Mouse (Mus musculus): Measurements from ENCODE around the gene Vmn1r152. TPM values are rescaled to one million over a fixed set of nuclear protein-coding genes. Genes with fewer than 3 reads are reported as not detected.

Vmn1r152 gene
- not detected for polyA plus RNA-seq (2014; fragmentation: Illumina TruSeq; extraction: RNeasy Lipid Tissue Mini Kit (QIAGEN cat#74804); ENCODE audit: low replicate concordance)

GRCm38 (mm10) chr7:22522667-22523066, at the start of gene Vmn1r152:
Vmn1r152 (plus strand) TSS chr7:22522967.

GRCm38 (mm10) chr7:22499578-22499977, 23.2 kb upstream of the Vmn1r152 start, which contains the start of gene Vmn1r151:
Vmn1r151 (minus strand) TSS chr7:22499678.

GRCm38 (mm10) chr7:22534787-22535186, 12.0 kb downstream of the Vmn1r152 start, which contains the start of gene Gm8677:
Gm8677 (minus strand) TSS chr7:22534887.

DNA sequence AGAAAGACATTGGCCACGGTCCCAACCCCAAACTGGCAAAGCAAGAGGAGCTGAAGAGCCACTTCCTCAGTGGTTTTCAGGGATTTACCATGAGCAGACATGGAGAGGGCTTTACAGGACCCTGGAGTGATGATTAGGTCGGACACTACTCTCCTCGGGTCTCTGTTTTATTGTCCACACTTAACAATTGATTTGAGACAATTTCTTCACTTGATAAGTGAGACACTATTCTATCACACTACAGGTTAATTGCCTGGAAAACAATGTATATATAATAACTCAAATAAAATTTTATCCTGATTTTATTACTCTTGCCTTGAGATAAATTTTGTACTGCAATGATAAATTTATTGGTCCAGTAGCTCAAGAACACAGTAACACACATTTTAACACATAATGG, 42.5 kb downstream of the Vmn1r152 start, which contains the start of gene Gm4201:
Gene Gm4201 (minus strand): TSS at position 101 of the 400 bp plus-strand sequence.

Other genes with a start within 250 kb of the Vmn1r152 start
- gene Gm4187, start 193.2 kb upstream of the Vmn1r152 start, polyA plus RNA-seq (2014; fragmentation: Illumina TruSeq; extraction: RNeasy Lipid Tissue Mini Kit (QIAGEN cat#74804); ENCODE audit: low replicate concordance): not detected
- not detected for gene Gm8660, start 151.9 kb upstream of the Vmn1r152 start, polyA plus RNA-seq (2014; fragmentation: Illumina TruSeq; extraction: RNeasy Lipid Tissue Mini Kit (QIAGEN cat#74804); ENCODE audit: low replicate concordance)
- not detected for gene Vmn1r148, start 109.4 kb upstream of the Vmn1r152 start, polyA plus RNA-seq (2014; fragmentation: Illumina TruSeq; extraction: RNeasy Lipid Tissue Mini Kit (QIAGEN cat#74804); ENCODE audit: low replicate concordance)
- not detected for gene Vmn1r149, start 84.7 kb upstream of the Vmn1r152 start, polyA plus RNA-seq (2014; fragmentation: Illumina TruSeq; extraction: RNeasy Lipid Tissue Mini Kit (QIAGEN cat#74804); ENCODE audit: low replicate concordance)
- gene Gm10665, start 58.9 kb upstream of the Vmn1r152 start, polyA plus RNA-seq (2014; fragmentation: Illumina TruSeq; extraction: RNeasy Lipid Tissue Mini Kit (QIAGEN cat#74804); ENCODE audit: low replicate concordance): not detected
- gene Vmn1r151, start 23.3 kb upstream of the Vmn1r152 start, polyA plus RNA-seq (2014; fragmentation: Illumina TruSeq; extraction: RNeasy Lipid Tissue Mini Kit (QIAGEN cat#74804); ENCODE audit: low replicate concordance): not detected
- gene Gm8677, start 11.9 kb downstream of the Vmn1r152 start, polyA plus RNA-seq (2014; fragmentation: Illumina TruSeq; extraction: RNeasy Lipid Tissue Mini Kit (QIAGEN cat#74804); ENCODE audit: low replicate concordance): not detected
- not detected for gene Gm4201, start 42.4 kb downstream of the Vmn1r152 start, polyA plus RNA-seq (2014; fragmentation: Illumina TruSeq; extraction: RNeasy Lipid Tissue Mini Kit (QIAGEN cat#74804); ENCODE audit: low replicate concordance)
- gene Gm4565, start 65.2 kb downstream of the Vmn1r152 start, polyA plus RNA-seq (2014; fragmentation: Illumina TruSeq; extraction: RNeasy Lipid Tissue Mini Kit (QIAGEN cat#74804); ENCODE audit: low replicate concordance): not detected
- not detected for gene Vmn1r155, start 135.1 kb downstream of the Vmn1r152 start, polyA plus RNA-seq (2014; fragmentation: Illumina TruSeq; extraction: RNeasy Lipid Tissue Mini Kit (QIAGEN cat#74804); ENCODE audit: low replicate concordance)
- gene Gm8693, start 169.3 kb downstream of the Vmn1r152 start, polyA plus RNA-seq (2014; fragmentation: Illumina TruSeq; extraction: RNeasy Lipid Tissue Mini Kit (QIAGEN cat#74804); ENCODE audit: low replicate concordance): not detected
- gene Gm4567, start 196.7 kb downstream of the Vmn1r152 start, polyA plus RNA-seq (2014; fragmentation: Illumina TruSeq; extraction: RNeasy Lipid Tissue Mini Kit (QIAGEN cat#74804); ENCODE audit: low replicate concordance): not detected
- gene Vmn1r157, start 238.7 kb downstream of the Vmn1r152 start, polyA plus RNA-seq (2014; fragmentation: Illumina TruSeq; extraction: RNeasy Lipid Tissue Mini Kit (QIAGEN cat#74804); ENCODE audit: low replicate concordance): not detected

Data from small intestine, adult 10 weeks (tissue).